Mouse (Mus musculus) skeletal muscle tissue, adult 2 months (tissue): ENCODE data around the gene Etl4.

ENCODE experiments used
- DNase-seq: peaks from one replicate; pipeline ENCODE4 v3.0.0-alpha.2; 2012; ENCODE audit warnings: low read depth, low spot score

Etl4 gene

GRCm38 (mm10) chr2:20761320-20761719, 851.7 kb downstream of the Etl4 start:
- no peak for DNase-seq

GRCm38 (mm10) chr2:20761751-20762150, 852.2 kb downstream of the Etl4 start:
- no peak for DNase-seq

GRCm38 (mm10) chr2:20763511-20764212, 854.1 kb downstream of the Etl4 start:
- no peak for DNase-seq

GRCm38 (mm10) chr2:20764566-20765090, 855.0 kb downstream of the Etl4 start:
- DNase-seq = peak; percentile 74

- DNase-seq = peak; percentile 17
Measured at GRCm38 (mm10) chr2:20768681-20769080, 859.1 kb downstream of the Etl4 start.

- DNase-seq = no peak
Measured at GRCm38 (mm10) chr2:20770171-20770570, 860.6 kb downstream of the Etl4 start.

GRCm38 (mm10) chr2:20774462-20774861, 864.9 kb downstream of the Etl4 start:
- DNase-seq = no peak

- no peak for DNase-seq
Measured at GRCm38 (mm10) chr2:20776171-20776704, 866.7 kb downstream of the Etl4 start.

GRCm38 (mm10) chr2:20777931-20778330, 868.4 kb downstream of the Etl4 start:
- no peak for DNase-seq

GRCm38 (mm10) chr2:20779484-20780381, 870.2 kb downstream of the Etl4 start:
- peak; percentile 53 for DNase-seq

GRCm38 (mm10) chr2:20801236-20801890, 891.8 kb downstream of the Etl4 start:
- DNase-seq = no peak

- DNase-seq = peak; percentile 10
Measured at GRCm38 (mm10) chr2:20811506-20811905, 901.9 kb downstream of the Etl4 start.

- DNase-seq = no peak
Measured at GRCm38 (mm10) chr2:20813986-20814385, 904.4 kb downstream of the Etl4 start.

GRCm38 (mm10) chr2:20818226-20818625, 908.6 kb downstream of the Etl4 start:
- no peak for DNase-seq

GRCm38 (mm10) chr2:20826258-20826657, 916.7 kb downstream of the Etl4 start:
- DNase-seq = peak; percentile 12

- DNase-seq = no peak
Measured at GRCm38 (mm10) chr2:20830882-20831281, 921.3 kb downstream of the Etl4 start.

- DNase-seq = no peak
Measured at GRCm38 (mm10) chr2:20831608-20832406, 922.2 kb downstream of the Etl4 start.

- no peak for DNase-seq
Measured at GRCm38 (mm10) chr2:20849346-20849745, 939.8 kb downstream of the Etl4 start.
